Mouse (Mus musculus) left cerebral cortex, postnatal 4 days (tissue): Measurements from ENCODE around the gene Sgcg. TPM values are rescaled to one million over a fixed set of nuclear protein-coding genes. Genes with fewer than 3 reads are reported as not detected.

Experiments used
- total RNA-seq, 2 experiments: library from RNA; stranded (reverse); gene quantifications; 2 replicates each; pipeline ENCODE4 v1.2.3; 2021

The Sgcg gene
- total RNA-seq, 2 experiments from 2014 or later: not detected

Other genes with a start within 250 kb of the Sgcg start
- 10 to 100 TPM; 76.9 to 81.3 TPM for gene Tnfrsf19, start 212.0 kb downstream of the Sgcg start, total RNA-seq
- gene Sacs, start 120.0 kb downstream of the Sgcg start, total RNA-seq: 10 to 100 TPM; 55.1 to 58.8 TPM
- gene Arl11, start 51.3 kb upstream of the Sgcg start, total RNA-seq: under 1 TPM in 1 of 2 experiments, not detected in 1; 0.42 TPM
- gene Ebpl, start 101.9 kb upstream of the Sgcg start, total RNA-seq: 1 to 10 TPM; 7.0 to 7.4 TPM
- 10 to 100 TPM; 88.4 to 97.8 TPM for gene Kpna3, start 181.4 kb upstream of the Sgcg start, total RNA-seq